Mouse (Mus musculus): ENCODE data around the gene Ankrd13d. TPM values are rescaled to one million over a fixed set of nuclear protein-coding genes. Genes with fewer than 3 reads are reported as not detected.

Gene Ankrd13d
- total RNA-seq, 2 experiments from 2014 or later: 87.8 to 91.7 TPM

DNA sequence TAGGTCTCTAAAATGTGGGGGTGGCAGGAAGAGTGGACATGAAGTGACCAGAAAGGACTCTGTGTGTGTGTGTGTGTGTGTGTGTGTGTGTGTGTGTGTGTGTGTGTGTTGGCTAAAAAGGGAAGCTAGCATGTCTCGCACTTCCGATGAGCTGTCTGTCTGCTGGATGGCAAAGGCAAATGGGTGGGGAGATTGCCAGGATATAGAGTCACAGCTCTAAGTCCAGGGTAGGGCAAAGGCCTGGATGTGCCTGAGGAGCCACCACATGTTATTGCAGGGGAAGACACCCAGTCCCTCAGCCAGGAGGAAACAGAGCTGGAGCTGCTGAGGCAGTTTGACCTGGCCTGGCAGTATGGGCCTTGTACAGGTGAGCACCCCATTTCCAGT, 50.8 kb downstream of the Ankrd13d start:
- intact Hi-C loops (cut with DNase I): no loop called here

DNA sequence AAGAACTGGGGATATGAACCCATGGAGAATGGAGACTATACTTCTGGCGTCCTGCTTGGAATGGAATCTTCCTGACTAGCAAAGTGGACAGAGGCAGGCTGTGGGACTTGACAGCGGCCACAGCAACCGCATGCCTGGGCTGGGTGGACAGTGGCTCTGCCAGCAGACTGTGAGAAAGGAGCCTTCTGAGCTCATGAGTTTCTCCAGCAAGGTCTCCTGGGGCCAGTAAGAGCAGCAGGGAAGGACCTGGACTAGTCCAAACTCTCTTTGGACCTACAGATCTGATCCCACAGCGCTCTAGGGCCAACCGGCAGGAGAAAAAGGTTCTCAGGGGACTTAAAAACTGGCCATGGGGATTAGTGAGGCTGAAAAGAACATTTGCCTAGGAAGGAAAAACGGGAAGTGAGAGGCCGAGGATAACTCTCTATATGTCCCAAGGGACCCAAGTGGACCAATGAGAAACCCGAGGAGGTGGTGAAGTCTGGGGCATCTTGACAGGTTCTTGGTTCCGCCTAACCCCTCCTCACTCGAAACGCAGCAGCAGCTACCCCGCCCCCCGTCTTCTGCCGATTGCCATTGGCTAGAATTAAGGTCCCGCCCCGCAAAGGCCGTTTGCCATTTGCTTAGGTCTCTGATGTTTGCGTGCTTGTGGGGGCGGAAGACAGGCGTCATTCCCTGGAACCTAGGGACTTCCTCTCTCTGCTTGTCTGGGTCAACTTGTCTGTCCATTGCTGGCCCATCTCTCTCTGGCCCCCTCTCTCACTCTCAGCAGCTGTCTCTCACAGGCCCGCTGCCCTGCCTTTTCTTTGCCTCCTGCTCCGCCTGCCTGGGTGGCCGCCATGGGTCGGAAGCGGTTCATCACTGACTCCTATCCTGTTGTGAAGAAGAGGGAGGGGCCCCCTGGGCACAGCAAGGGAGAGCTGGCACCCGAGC, 51.4 kb downstream of the Ankrd13d start, which contains the start of gene Pold4:
Gene Pold4 (plus strand): TSS at position 647 of the 933 bp plus-strand sequence.
- DNase-seq (ENCODE audit: extremely low spot score in 1 of 2, low spot score in 2 of 2): peak; percentile 97 to 99
- intact Hi-C loops (cut with DNase I): no loop called here

More for the DNA sequence above, 50.8 kb downstream of the Ankrd13d start:
- DNase-seq (ENCODE audit: extremely low spot score in 1 of 2, low spot score in 2 of 2): no peak

DNA sequence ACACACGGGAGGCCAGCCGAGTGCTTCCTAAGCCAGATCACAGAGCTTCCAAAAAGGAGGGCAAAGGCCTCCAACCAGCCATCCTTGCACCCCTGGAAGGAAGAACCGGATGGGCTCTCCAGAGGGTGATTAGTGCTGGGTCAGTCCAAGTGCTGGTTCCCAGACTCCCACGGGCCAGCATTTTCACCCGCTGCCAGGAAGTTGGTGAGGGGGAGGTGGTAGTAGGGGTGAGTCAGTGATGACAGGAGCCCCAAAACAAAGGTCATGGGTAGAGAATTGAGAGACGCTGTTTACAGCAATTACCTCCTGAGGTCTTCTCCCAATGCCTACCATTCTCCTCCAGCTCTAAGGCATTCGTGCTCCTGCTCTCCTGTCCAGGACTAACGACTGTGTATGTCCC, 52.5 kb downstream of the Ankrd13d start:
- intact Hi-C loops (cut with DNase I): no loop called here
- DNase-seq (ENCODE audit: extremely low spot score in 1 of 2, low spot score in 2 of 2): no peak

DNA sequence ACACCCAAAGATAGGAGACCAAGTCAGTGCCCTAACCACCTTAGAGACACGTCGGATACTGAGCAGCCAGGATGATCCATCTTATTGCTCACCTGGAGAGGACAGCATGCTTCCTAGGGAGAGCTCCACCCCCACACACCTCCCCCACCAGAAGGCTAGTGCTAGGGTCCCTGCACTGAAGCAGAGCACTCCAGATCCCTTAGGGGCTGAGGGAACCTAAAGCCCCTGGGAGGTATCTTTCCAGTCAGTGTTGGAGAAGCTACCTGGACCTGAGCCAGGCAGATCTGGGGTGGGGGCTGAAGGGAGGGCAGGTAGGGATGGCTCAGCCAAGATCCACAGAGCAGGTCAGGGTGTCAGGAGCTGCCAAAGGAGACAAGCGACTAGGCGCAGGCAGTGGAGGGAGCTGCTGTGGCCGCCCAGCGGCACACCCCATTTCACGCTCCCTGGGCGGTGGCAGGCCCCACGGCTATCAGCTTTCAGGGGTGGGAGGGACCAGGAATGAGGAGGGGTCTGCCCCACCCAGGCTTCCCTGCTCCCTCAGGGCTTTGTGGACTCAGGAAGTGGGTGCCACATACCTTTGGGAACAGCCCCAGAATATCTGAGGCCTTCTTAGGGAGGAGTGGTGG, 53.4 kb downstream of the Ankrd13d start:
- DNase-seq (ENCODE audit: extremely low spot score in 1 of 2, low spot score in 2 of 2): peak in 1 of 2 experiments; percentile 54
- intact Hi-C loops (cut with DNase I): loop anchor here (2.0 to 10.0 kb wide), 4 partner anchors 23 to 285 kb away; partner anchors contain the start of gene Ndufv1

DNA sequence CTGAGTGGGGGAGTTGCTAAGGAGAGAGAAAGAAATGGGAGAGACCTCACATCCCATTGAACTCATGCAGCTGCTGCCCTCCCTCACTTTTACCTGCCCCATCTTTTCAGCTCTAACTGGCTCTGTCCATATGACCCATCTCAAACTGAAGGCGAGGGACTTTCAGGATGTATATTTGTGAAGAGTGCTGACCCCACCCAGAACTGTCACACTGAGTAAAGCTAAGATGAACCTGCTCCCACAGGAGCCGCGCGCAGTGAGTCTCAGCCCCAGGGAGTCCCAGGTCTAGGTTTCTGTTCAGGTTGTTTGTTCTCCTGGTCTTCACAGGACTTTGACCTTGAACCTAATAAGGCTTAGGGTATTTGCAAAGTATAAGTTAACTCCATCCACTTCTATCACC, 54.0 kb downstream of the Ankrd13d start:
- no peak for DNase-seq (ENCODE audit: extremely low spot score in 1 of 2, low spot score in 2 of 2)
- intact Hi-C loops (cut with DNase I): loop anchor here (2.0 to 10.0 kb wide), 4 partner anchors 22 to 284 kb away; partner anchors contain the start of gene Ndufv1

DNA sequence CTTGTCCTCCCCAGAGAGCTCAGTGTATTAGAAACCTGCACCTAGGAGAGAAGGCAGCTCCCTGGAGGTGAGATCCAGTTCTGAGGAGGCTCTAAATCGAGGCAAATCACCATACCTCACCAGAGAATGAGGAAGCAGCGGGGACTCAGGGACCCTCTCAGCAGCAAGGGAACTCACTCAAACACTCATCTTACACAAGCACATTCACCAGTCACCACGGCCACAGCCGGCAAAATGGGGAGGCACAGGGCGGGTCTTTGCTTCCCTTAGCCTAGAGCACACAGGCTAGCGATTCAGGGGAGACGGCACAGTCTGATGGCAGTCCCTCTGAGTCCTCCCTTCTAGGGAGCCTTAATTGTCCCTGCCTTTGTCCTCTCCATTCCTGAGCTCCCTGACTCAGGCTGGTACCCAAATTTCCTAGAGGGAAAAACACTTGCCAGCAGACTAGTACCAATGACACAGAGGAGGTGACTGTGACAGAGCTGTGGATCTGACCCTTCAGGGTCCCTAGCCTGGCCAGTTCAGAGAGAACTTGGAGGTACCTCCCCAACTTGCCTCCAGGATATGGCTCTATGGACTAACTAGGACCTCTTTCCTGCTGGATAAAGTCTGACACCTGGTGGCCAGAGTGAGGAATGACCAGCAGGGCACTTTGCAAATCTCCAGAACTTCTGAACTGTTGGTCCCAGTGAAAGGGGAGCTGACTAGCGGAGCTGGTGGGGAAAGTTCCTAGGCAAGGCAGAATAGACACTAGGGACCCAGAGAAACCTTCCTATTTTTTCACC, 54.9 kb downstream of the Ankrd13d start:
- intact Hi-C loops (cut with DNase I): loop anchor here (2.0 to 10.0 kb wide), 4 partner anchors 21 to 283 kb away; partner anchors contain the start of gene Ndufv1
- DNase-seq (ENCODE audit: extremely low spot score in 1 of 2, low spot score in 2 of 2): peak; percentile 70 to 75

DNA sequence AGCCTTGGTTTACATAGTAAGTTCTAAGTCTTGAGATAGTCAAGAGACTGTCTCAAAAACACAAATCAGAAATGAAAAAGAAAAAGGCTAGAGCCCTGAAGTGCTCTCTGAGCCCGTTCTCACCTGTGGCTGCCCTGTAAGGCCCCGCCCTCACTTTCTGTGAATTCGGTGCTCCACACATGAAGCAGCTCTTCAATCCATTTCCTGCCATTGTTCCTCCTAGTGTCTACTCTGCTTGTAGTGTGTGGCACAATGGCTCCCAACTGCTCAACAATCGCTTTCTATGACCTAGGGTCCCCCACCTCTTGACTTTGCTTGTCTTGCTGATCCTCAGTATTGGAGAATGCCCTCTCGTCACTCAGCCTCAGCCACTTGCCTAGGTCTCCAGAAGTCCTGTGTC, 55.5 kb downstream of the Ankrd13d start:
- no peak for DNase-seq (ENCODE audit: extremely low spot score in 1 of 2, low spot score in 2 of 2)
- intact Hi-C loops (cut with DNase I): loop anchor here (10.0 kb wide), 3 partner anchors 123 to 283 kb away; partner anchors contain the start of gene Ndufv1

DNA sequence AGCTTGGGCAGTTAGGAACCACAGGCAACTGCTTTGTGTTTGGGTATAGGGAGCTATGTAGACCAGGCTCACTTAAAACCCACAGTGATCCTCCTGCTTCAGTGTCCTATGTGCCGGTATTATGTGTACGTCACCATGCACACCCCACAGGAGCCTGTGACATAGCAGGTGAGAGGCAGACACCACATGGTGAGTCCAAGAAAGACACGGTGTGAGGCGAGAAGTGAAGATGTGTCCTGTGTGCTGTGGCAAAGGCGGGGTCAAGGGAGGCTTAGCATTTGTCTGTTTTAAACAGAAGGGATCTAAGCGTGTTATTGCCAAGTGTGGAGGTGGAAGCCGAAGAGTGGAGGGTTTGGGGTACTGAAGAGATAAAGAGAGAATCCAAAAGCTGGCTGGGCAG, 56.2 kb downstream of the Ankrd13d start:
- no peak for DNase-seq (ENCODE audit: extremely low spot score in 1 of 2, low spot score in 2 of 2)
- intact Hi-C loops (cut with DNase I): loop anchor here (10.0 kb wide), 3 partner anchors 122 to 282 kb away; partner anchors contain the start of gene Ndufv1

DNA sequence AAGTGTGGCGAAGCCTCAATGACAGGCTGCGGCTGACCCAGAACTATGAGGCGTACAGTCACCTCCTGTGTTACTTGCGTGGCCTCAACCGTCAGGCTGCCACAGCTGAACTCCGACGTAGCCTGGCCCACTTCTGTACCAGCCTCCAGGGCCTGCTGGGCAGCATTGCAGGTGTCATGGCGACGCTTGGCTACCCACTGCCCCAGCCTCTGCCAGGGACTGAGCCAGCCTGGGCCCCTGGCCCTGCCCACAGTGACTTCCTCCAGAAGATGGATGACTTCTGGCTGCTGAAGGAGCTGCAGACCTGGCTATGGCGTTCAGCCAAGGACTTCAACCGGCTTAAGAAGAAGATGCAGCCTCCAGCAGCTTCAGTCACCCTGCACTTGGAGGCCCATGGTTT, 60.8 kb downstream of the Ankrd13d start:
- DNase-seq (ENCODE audit: extremely low spot score in 1 of 2, low spot score in 2 of 2): peak in 1 of 2 experiments; percentile 43
- intact Hi-C loops (cut with DNase I): loop anchor here (10.0 kb wide), 3 partner anchors 117 to 277 kb away; partner anchors contain the start of gene Ndufv1

DNA sequence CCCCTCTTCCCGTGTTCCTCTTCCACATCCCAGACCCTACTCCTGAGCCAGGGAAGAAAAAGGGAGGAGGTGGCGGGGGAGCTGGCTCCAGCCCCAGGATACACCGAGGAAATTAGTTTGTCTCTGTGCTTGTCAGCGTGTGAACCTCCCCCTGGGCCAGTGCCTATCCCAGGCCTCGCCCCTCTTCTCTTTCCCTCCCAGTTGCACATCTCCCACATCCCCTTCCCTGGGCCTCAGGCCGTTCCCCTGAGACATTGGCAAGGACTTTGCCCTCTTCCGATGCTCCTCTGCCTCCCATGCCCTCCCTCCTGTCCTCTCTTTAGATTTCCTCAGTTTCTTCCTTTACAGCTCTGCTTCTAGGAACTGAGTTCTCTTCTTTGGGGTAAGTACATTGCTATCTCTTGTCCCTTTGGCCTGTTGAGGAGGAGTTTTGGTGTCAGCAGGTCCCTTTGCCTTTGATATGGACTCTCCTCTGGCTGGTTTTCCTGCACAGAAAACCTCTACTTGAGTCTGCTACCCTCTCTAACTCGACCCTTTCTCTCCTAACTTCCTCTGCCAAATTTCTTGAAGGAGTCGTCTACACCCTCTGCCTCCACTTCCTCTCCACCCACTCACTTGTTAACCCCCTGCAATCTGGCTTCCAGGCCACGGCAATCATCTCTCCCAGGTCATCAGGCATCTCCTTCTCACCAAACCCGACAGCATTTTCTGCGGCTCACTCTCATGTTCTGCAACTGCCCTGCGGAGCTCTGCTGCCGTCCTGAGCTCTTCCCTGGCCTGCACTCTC, 61.8 kb downstream of the Ankrd13d start:
- intact Hi-C loops (cut with DNase I): loop anchor here (10.0 kb wide), 3 partner anchors 116 to 276 kb away; partner anchors contain the start of gene Ndufv1
- DNase-seq (ENCODE audit: extremely low spot score in 1 of 2, low spot score in 2 of 2): no peak

DNA sequence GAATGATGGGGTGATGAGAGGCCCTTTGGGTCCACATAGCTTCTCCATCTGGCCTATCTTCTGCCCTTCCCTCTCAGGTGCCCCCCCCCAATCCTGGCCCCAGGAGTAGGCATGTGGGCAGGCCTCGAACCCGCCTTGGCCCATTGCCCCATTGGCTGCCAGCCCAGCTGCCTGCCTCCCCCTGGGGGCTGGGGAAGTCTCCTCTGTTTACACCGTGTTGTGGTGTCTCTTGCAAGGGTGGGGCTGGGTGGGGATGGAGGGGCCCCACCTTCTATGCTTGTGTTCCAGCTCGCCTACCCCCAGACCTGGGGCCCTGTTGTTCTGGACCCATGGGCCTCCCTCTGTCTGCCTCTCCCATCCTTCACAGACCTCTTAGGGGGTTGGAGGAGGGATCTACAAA, 62.5 kb downstream of the Ankrd13d start:
- intact Hi-C loops (cut with DNase I): loop anchor here (10.0 kb wide), 3 partner anchors 116 to 276 kb away; partner anchors contain the start of gene Ndufv1

More for the DNA sequence above, 62.5 kb downstream of the Ankrd13d start:
- no peak for DNase-seq (ENCODE audit: extremely low spot score in 1 of 2, low spot score in 2 of 2)

Small RNA genes lying within 50 kb of the gene (microRNA-seq; reads per million reads assigned to microRNA genes)
- 9.8 reads per million, percentile 30 among the genes with 10 or more reads in this experiment for gene Mir6985

Other genes starting within 250 kb of the Ankrd13d start
- gene Gstp1, start 245.2 kb downstream of the Ankrd13d start, total RNA-seq (2021): 100 to 1,000 TPM; 226 to 232 TPM
- gene Gstp2, start 237.1 kb downstream of the Ankrd13d start, total RNA-seq (2021): 10 to 100 TPM; 21.7 to 24.2 TPM
- gene Gstp3, start 223.6 kb downstream of the Ankrd13d start, total RNA-seq (2021): not detected
- gene Cabp2, start 201.6 kb downstream of the Ankrd13d start, total RNA-seq (2021): not detected
- 10 to 100 TPM; 20.4 to 21.6 TPM for gene Cdk2ap2, start 186.0 kb downstream of the Ankrd13d start, total RNA-seq (2021)
- 100 to 1,000 TPM; 234 to 237 TPM for gene Pitpnm1, start 183.1 kb downstream of the Ankrd13d start, total RNA-seq (2021)
- gene Aip, start 157.3 kb downstream of the Ankrd13d start, total RNA-seq (2021): 10 to 100 TPM; 74.2 to 83.5 TPM
- not detected for gene Gpr152, start 143.3 kb downstream of the Ankrd13d start, total RNA-seq (2021)
- under 1 TPM in 1 of 2 experiments, not detected in 1; 0.24 TPM for gene Cabp4, start 139.1 kb downstream of the Ankrd13d start, total RNA-seq (2021)
- gene Coro1b, start 134.5 kb downstream of the Ankrd13d start, total RNA-seq (2021): 10 to 100 TPM; 80.4 to 92.7 TPM
- 1 to 10 TPM in 1 of 2 experiments, under 1 TPM in 1; 0.65 to 2.0 TPM for gene Ptprcap, start 129.5 kb downstream of the Ankrd13d start, total RNA-seq (2021)
- 10 to 100 TPM; 34.1 to 35.0 TPM for gene Rps6kb2, start 119.8 kb downstream of the Ankrd13d start, total RNA-seq (2021)
- gene Carns1, start 107.7 kb downstream of the Ankrd13d start, total RNA-seq (2021): 1 to 10 TPM; 3.1 to 3.5 TPM
- gene Tbc1d10c, start 91.9 kb downstream of the Ankrd13d start, total RNA-seq (2021): 1 to 10 TPM; 2.0 to 3.5 TPM
- gene Ppp1ca, start 91.1 kb downstream of the Ankrd13d start, total RNA-seq (2021): 100 to 1,000 TPM; 331 to 336 TPM
- 1 to 10 TPM; 8.9 to 9.3 TPM for gene Rad9a, start 81.5 kb downstream of the Ankrd13d start, total RNA-seq (2021)
- gene Clcf1, start 68.9 kb downstream of the Ankrd13d start, total RNA-seq (2021): 1 to 10 TPM; 1.5 to 1.7 TPM
- gene AC109138.7, start 68.8 kb downstream of the Ankrd13d start, total RNA-seq (2021): not detected
- 10 to 100 TPM; 12.8 to 16.2 TPM for gene Pold4, start 51.2 kb downstream of the Ankrd13d start, total RNA-seq (2021)
- gene Ssh3, start 14.0 kb downstream of the Ankrd13d start, total RNA-seq (2021): 10 to 100 TPM; 49.5 to 55.1 TPM
- 100 to 1,000 TPM; 146 to 154 TPM for gene Grk2, start 23.1 kb upstream of the Ankrd13d start, total RNA-seq (2021)
- gene Kdm2a, start 115.1 kb upstream of the Ankrd13d start, total RNA-seq (2021): 10 to 100 TPM; 66.6 to 67.3 TPM
- gene Rhod, start 156.3 kb upstream of the Ankrd13d start, total RNA-seq (2021): 1 to 10 TPM in 1 of 2 experiments, under 1 TPM in 1; 0.95 to 1.7 TPM
- gene Syt12, start 194.3 kb upstream of the Ankrd13d start, total RNA-seq (2021): 10 to 100 TPM; 13.3 to 16.6 TPM
- gene 2010003K11Rik, start 215.4 kb upstream of the Ankrd13d start, total RNA-seq (2021): not detected
- 10 to 100 TPM; 46.8 to 50.8 TPM for gene Pcx, start 227.3 kb upstream of the Ankrd13d start, total RNA-seq (2021)